Mouse (Mus musculus) liver (tissue): ENCODE results near the gene Adcy4.

Experiments used
- DNase-seq: peaks from one replicate; pipeline ENCODE4 v3.0.0-alpha.2; 2020; ENCODE audit warnings: mixed read lengths

The Adcy4 gene

GRCm38 (mm10) chr14:55747051-55747847 lies 36.6 kb downstream of the Adcy4 start:
- DNase-seq = no peak

GRCm38 (mm10) chr14:55745861-55746237 lies 38.0 kb downstream of the Adcy4 start:
- DNase-seq = no peak

- peak; percentile 94 for DNase-seq
Observed at GRCm38 (mm10) chr14:55745180-55745860, 38.6 kb downstream of the Adcy4 start, which contains the start of the genes Dhrs1 and Nop9. Dhrs1 (minus strand) TSS chr14:55745690. Nop9 (plus strand) TSS chr14:55745693.

- peak; percentile 86 for DNase-seq
Observed at GRCm38 (mm10) chr14:55743711-55744110, 40.2 kb downstream of the Adcy4 start.

- no peak for DNase-seq
Observed at GRCm38 (mm10) chr14:55737086-55737687, 46.7 kb downstream of the Adcy4 start.

- DNase-seq = no peak
Observed at GRCm38 (mm10) chr14:55735758-55736157, 48.1 kb downstream of the Adcy4 start.

- DNase-seq = no peak
Observed at GRCm38 (mm10) chr14:55735334-55735733, 48.6 kb downstream of the Adcy4 start.

- DNase-seq = no peak
Observed at GRCm38 (mm10) chr14:55734869-55735268, 49.0 kb downstream of the Adcy4 start.

GRCm38 (mm10) chr14:55733889-55734288 lies 50.0 kb downstream of the Adcy4 start:
- no peak for DNase-seq

- DNase-seq = no peak
Observed at GRCm38 (mm10) chr14:55730531-55731032, 53.3 kb downstream of the Adcy4 start.

- no peak for DNase-seq
Observed at GRCm38 (mm10) chr14:55730116-55730515, 53.8 kb downstream of the Adcy4 start.

- DNase-seq = no peak
Observed at GRCm38 (mm10) chr14:55727889-55728685, 55.8 kb downstream of the Adcy4 start.

GRCm38 (mm10) chr14:55726261-55726660 lies 57.6 kb downstream of the Adcy4 start:
- no peak for DNase-seq

- DNase-seq = peak; percentile 23
Observed at GRCm38 (mm10) chr14:55724411-55724871, 59.5 kb downstream of the Adcy4 start.

GRCm38 (mm10) chr14:55723433-55723832 lies 60.5 kb downstream of the Adcy4 start:
- DNase-seq = peak; percentile 40

- no peak for DNase-seq
Observed at GRCm38 (mm10) chr14:55722438-55722945, 61.4 kb downstream of the Adcy4 start.

GRCm38 (mm10) chr14:55721700-55722437 lies 62.0 kb downstream of the Adcy4 start, which contains the start of gene Rabggta:
Rabggta (minus strand) TSS chr14:55722263.
- peak; percentile 95 for DNase-seq

- no peak for DNase-seq
Observed at GRCm38 (mm10) chr14:55721076-55721475, 62.8 kb downstream of the Adcy4 start.

GRCm38 (mm10) chr14:55720666-55721065 lies 63.2 kb downstream of the Adcy4 start:
- DNase-seq = no peak

- no peak for DNase-seq
Observed at GRCm38 (mm10) chr14:55719737-55720136, 64.2 kb downstream of the Adcy4 start.
